Comparison of ENCODE assay signal across 26 mouse cellular contexts in the genomic region with DNA sequence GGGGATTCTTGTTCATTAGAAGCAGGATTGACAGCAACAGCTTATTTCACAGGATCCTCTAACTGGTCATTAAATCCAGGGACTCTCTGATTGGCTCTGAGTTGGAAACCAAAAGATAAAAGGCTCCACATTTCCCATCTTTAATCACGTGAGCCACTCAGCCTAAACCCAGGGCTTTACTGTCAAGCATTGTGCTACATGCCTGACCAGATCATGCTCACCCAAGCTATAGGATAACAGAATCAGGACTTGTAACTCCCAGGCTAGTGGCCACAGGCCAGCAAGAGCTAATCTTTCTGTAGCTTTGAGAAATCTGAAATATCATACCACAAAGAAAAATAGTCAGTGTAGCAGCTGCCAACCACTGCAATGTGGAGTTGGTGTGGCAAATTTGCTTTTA.
DNase-seq lines count a peak whose midpoint lies in the region; ATAC-seq and TF ChIP-seq lines count a peak whose summit lies in the region.
"Had no signal": no experiment of that assay in that cellular context is flagged by ENCODE, and none has a peak within 500 bp of the region (broad histone marks: within the 10 kb centered on the region; RNA-seq: fewer than 3 reads in every experiment).

No protein-coding gene starts in this region.

- peak; percentile 50 for DNase-seq in heart, adult 11 months
- no peak for DNase-seq in heart, adult 2 months
- peak; percentile 13 for DNase-seq in retina, postnatal 1 day
- DNase-seq in retina, embryonic 14.5 days (ENCODE audit: low spot score), result no peak
- no peak for DNase-seq in limb, embryonic 14.5 days (ENCODE audit: low spot score)
- DNase-seq: adrenal gland, adult 8-10 months; adrenal gland, postnatal 14 days; adrenal gland, postnatal 36 days; cerebellum, adult 11-12 months; cerebellum, adult 2 months; cerebellum, adult 9-10 months; cerebellum, postnatal 10 days; cerebellum, postnatal 25 days had no signal

- TF ChIP-seq POLR2A in heart, adult 2 months (IDR thresholded peaks at IDR 0.05; ENCODE audit: insufficient read depth, low read depth, low read length), result no peak
- TF ChIP-seq POLR2A in limb, embryonic 14.5 days (IDR thresholded peaks at IDR 0.05; ENCODE audit: borderline replicate concordance, extremely low read depth, insufficient read depth, insufficient read length), result no peak

- H3K4me2 ChIP-seq in limb, embryonic 14.5 days (replicated peaks; ENCODE audit: low read depth, low read length, severe bottlenecking), result no peak overlapping the region
- H3K4me2 ChIP-seq: embryonic facial prominence, embryonic 12.5 days; embryonic facial prominence, embryonic 15.5 days; forebrain, embryonic 12.5 days had no signal

- ATAC-seq in limb, embryonic 14.5 days (ENCODE audit: low FRiP score, low read depth), result peak; percentile 55; the same call in 1 of the 2 replicates
- no peak for ATAC-seq in megakaryocyte progenitor cell, adult 5-6 weeks (replicated peaks; ENCODE audit: poor library complexity)
- ATAC-seq: activated CD4-positive, CD25-positive, alpha-beta regulatory T cell, adult 4 months; CD4-positive, CD25-positive, alpha-beta regulatory T cell, adult 4 months; forebrain, embryonic 14.5 days; forebrain, embryonic 16.5 days; Patski had no signal

- H3K4me1 ChIP-seq in heart, adult 2 months (ENCODE audit: control insufficient read depth, insufficient read depth, low read length), result no peaks in the 10 kb centered on the region
- no peaks in the 10 kb centered on the region for H3K4me1 ChIP-seq in limb, embryonic 14.5 days (ENCODE audit: control insufficient read depth, insufficient read depth, low read length)
- H3K4me1 ChIP-seq: embryonic facial prominence, embryonic 12.5 days; embryonic facial prominence, embryonic 15.5 days; forebrain, embryonic 12.5 days had no signal

- TF ChIP-seq CTCF in heart, adult 2 months (IDR thresholded peaks at IDR 0.05), result no peak

- intact Hi-C loops in heart, adult 2 months (cut with DNase I), result no loop called here

- 65% methylated on average over 1 of the region's 1 CpGs for WGBS in heart, adult 2 months
- WGBS in limb, embryonic 14.5 days, result 40% methylated on average over 1 of the region's 1 CpGs

- H3K4me3 ChIP-seq in heart, adult 2 months, result no peak overlapping the region
- no peak overlapping the region for H3K4me3 ChIP-seq in limb, embryonic 14.5 days (replicated peaks; ENCODE audit: low read length)
- H3K4me3 ChIP-seq: embryonic facial prominence, embryonic 12.5 days; embryonic facial prominence, embryonic 15.5 days; erythroblast, embryonic 14.5 days; forebrain, embryonic 10.5 days; forebrain, embryonic 12.5 days had no signal

- no peak overlapping the region for H3K27ac ChIP-seq in heart, adult 2 months
- H3K27ac ChIP-seq in limb, embryonic 14.5 days (replicated peaks; ENCODE audit: low read depth, low read length), result no peak overlapping the region
- H3K27ac ChIP-seq: embryonic facial prominence, embryonic 12.5 days; embryonic facial prominence, embryonic 15.5 days; forebrain, embryonic 10.5 days; forebrain, embryonic 12.5 days had no signal

- H3K9ac ChIP-seq in heart, adult 2 months (ENCODE audit: low read depth, low read length), result no peak overlapping the region
- H3K9ac ChIP-seq in limb, embryonic 14.5 days (ENCODE audit: low read depth, low read length, severe bottlenecking), result no peak overlapping the region
- H3K9ac ChIP-seq: embryonic facial prominence, embryonic 12.5 days; embryonic facial prominence, embryonic 15.5 days; forebrain, embryonic 12.5 days had no signal

- no peaks in the 10 kb centered on the region for H3K27me3 ChIP-seq in heart, adult 2 months (ENCODE audit: control insufficient read depth, insufficient read depth, low read length)
- no peaks in the 10 kb centered on the region for H3K27me3 ChIP-seq in limb, embryonic 14.5 days (ENCODE audit: control insufficient read depth, insufficient read depth, low read length)
- H3K27me3 ChIP-seq: CH12.LX; embryonic facial prominence, embryonic 12.5 days; embryonic facial prominence, embryonic 15.5 days; forebrain, embryonic 12.5 days had no signal

- no peaks in the 10 kb centered on the region for H3K36me3 ChIP-seq in heart, adult 2 months (ENCODE audit: control insufficient read depth, insufficient read depth, low read length)
- H3K36me3 ChIP-seq in limb, embryonic 14.5 days (ENCODE audit: control insufficient read depth, insufficient read depth, low read length), result no peaks in the 10 kb centered on the region
- H3K36me3 ChIP-seq: embryonic facial prominence, embryonic 12.5 days; embryonic facial prominence, embryonic 15.5 days; forebrain, embryonic 10.5 days; forebrain, embryonic 12.5 days; G1E had no signal

- H3K9me3 ChIP-seq in limb, embryonic 14.5 days (ENCODE audit: control insufficient read depth, low read length), result no peaks in the 10 kb centered on the region
- H3K9me3 ChIP-seq: embryonic facial prominence, embryonic 12.5 days; embryonic facial prominence, embryonic 15.5 days; forebrain, embryonic 10.5 days; forebrain, embryonic 12.5 days; G1E had no signal

- TF ChIP-seq EP300 in heart, adult 2 months (IDR thresholded peaks at IDR 0.05; ENCODE audit: insufficient read depth, low read depth, low read length), result no peak

- H3K79me2 ChIP-seq in heart, adult 2 months (replicated peaks; ENCODE audit: control insufficient read depth, insufficient read depth, low read length), result no peaks in the 10 kb centered on the region

Comparison
In these comparisons a context has a peak if more than half of its experiments do, and no peak if none do; other contexts are left out.
1. DNase-seq: peak in heart, adult 11 months (single experiment) and retina, postnatal 1 day (single experiment); none in heart, adult 2 months (0 of 2), retina, embryonic 14.5 days (single experiment) and limb, embryonic 14.5 days (single experiment).